Mouse (Mus musculus) embryonic facial prominence, embryonic 14.5 days (tissue): ENCODE results near the gene Gm49321. TPM values are rescaled to one million over a fixed set of nuclear protein-coding genes. Genes with fewer than 3 reads are reported as not detected.

Source experiments
- ATAC-seq: fragments of 200-750 bp; cut with Nextera tagmentation; 2 replicates; pipeline ENCODE4 v1.8.0; 2017; ENCODE audit warnings: low read depth, moderate number of reproducible peaks, moderate TSS enrichment
- DNase-seq: peaks from one replicate; pipeline ENCODE4 v3.0.0-alpha.2; 2015; ENCODE audit warnings: low spot score
- H3K27ac ChIP-seq: fragments of 300-500 bp; sonication (generic); replicated peaks from 2 replicates; pipeline ENCODE4 v1.5.1; 2014; ENCODE audit warnings: low read depth, mild to moderate bottlenecking, low read length, moderate library complexity
- H3K27me3 ChIP-seq: fragments of 300-500 bp; sonication (generic); replicated peaks from 2 replicates; pipeline ENCODE4 v1.6.1; 2014; ENCODE audit warnings: low read length; ENCODE audit not compliant: control insufficient read depth, insufficient read depth
- H3K36me3 ChIP-seq: fragments of 300-500 bp; sonication (generic); 2 replicates; pipeline ENCODE4 v1.6.1; 2014; ENCODE audit warnings: low read length, mixed read lengths; ENCODE audit not compliant: control insufficient read depth, insufficient read depth
- H3K4me1 ChIP-seq: fragments of 300-500 bp; sonication (generic); 2 replicates; pipeline ENCODE4 v1.6.1; 2014; ENCODE audit warnings: antibody characterized with exemption, low read length; ENCODE audit not compliant: control insufficient read depth, insufficient read depth
- H3K4me2 ChIP-seq: fragments of 300-500 bp; sonication (generic); 2 replicates; pipeline ENCODE4 v1.6.1; 2014; ENCODE audit warnings: low read depth, mild to moderate bottlenecking, low read length, moderate library complexity, mixed read lengths
- H3K4me3 ChIP-seq: fragments of 300-500 bp; sonication (generic); 2 replicates; pipeline ENCODE4 v1.5.1; 2014; ENCODE audit warnings: low read depth, mild to moderate bottlenecking, low read length
- H3K9ac ChIP-seq: fragments of 300-500 bp; sonication (generic); 2 replicates; pipeline ENCODE4 v1.6.1; 2014; ENCODE audit warnings: low read depth, mild to moderate bottlenecking, low read length, moderate library complexity, mixed read lengths
- H3K9me3 ChIP-seq: fragments of 300-500 bp; sonication (generic); 2 replicates; pipeline ENCODE4 v1.6.1; 2016; ENCODE audit warnings: low read length; ENCODE audit not compliant: control insufficient read depth
- WGBS: fragments of 180-500 bp; shearing (Covaris S2); extraction: QIAGEN DNeasy Blood & Tissue Kit; methylation state at CpG from one replicate; pipeline ENCODE4 v1.1.7; 2014; 5-methylcytosine and 5-hydroxymethylcytosine counted together
- polyA plus RNA-seq: library from polyadenylated mRNA; unstranded; fragments of >200 nt; fragmentation: Nextera tagmentation; extraction: Ambion mirVana; gene quantifications from 2 replicates; pipeline ENCODE4 v1.2.1, GENCODE M21; 2014

Gm49321 gene
- polyA plus RNA-seq, 1 experiment from 2014 or later = 9.2 TPM

- Histone ChIP-seq H3K27me3 (no peaks in the 10 kb centered on the region), H3K36me3 (no peaks in the 10 kb centered on the region), H3K4me2 (no peak overlapping the region), H3K9ac (no peak overlapping the region), H3K4me1 (no peaks in the 10 kb centered on the region), H3K27ac (no peak overlapping the region), H3K9me3 (no peaks in the 10 kb centered on the region), H3K4me3 (no peak overlapping the region)
- no peak for ATAC-seq
- 25% methylated on average over 8 of the region's 8 CpGs for WGBS
- peak; percentile 45 for DNase-seq
Observed at GRCm38 (mm10) chr12:74009448-74009911, 72.0 kb downstream of the Gm49321 start.

DNA sequence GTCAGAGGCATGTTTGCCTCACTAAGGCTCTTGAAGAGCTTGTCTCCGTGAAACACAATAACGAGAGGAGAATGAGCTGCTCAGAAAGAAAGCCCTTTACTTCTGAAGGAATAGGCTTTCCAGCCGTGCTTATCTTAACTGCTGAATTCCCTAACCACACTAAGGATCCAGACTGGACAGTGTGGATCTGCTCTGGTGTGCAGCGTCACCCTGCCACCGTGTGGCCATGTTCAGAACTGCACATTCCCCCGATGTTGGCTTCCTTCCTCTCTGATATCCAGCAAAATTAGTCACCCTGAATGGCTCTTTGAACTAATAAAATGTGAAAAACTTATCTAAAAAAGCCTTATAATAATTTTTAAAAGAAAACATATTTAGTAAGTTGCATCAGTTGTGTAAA is 76.3 kb downstream of the Gm49321 start:
- no peak overlapping the region for H3K27ac ChIP-seq
- H3K4me1 ChIP-seq = no peaks in the 10 kb centered on the region
- H3K27me3 ChIP-seq = no peaks in the 10 kb centered on the region
- H3K4me2 ChIP-seq = peak overlapping the region; percentile 35
- no peak overlapping the region for H3K4me3 ChIP-seq
- DNase-seq = peak; percentile 82
- WGBS = 3% methylated on average over 6 of the region's 6 CpGs
- peak; percentile 85 for ATAC-seq
- H3K9ac ChIP-seq = no peak overlapping the region
- H3K36me3 ChIP-seq = no peaks in the 10 kb centered on the region
- no peaks in the 10 kb centered on the region for H3K9me3 ChIP-seq

- no peak overlapping the region for H3K4me2 ChIP-seq
- no peaks in the 10 kb centered on the region for H3K36me3 ChIP-seq
- no peaks in the 10 kb centered on the region for H3K9me3 ChIP-seq
- DNase-seq (peak; percentile 7), ATAC-seq (no peak)
- WGBS = 58% methylated on average over 7 of the region's 7 CpGs
- H3K9ac ChIP-seq = no peak overlapping the region
- H3K4me1 ChIP-seq = no peaks in the 10 kb centered on the region
- H3K27me3 ChIP-seq = no peaks in the 10 kb centered on the region
- no peak overlapping the region for H3K27ac ChIP-seq
- no peak overlapping the region for H3K4me3 ChIP-seq
Observed at GRCm38 (mm10) chr12:74014739-74015270, 77.4 kb downstream of the Gm49321 start.

DNA sequence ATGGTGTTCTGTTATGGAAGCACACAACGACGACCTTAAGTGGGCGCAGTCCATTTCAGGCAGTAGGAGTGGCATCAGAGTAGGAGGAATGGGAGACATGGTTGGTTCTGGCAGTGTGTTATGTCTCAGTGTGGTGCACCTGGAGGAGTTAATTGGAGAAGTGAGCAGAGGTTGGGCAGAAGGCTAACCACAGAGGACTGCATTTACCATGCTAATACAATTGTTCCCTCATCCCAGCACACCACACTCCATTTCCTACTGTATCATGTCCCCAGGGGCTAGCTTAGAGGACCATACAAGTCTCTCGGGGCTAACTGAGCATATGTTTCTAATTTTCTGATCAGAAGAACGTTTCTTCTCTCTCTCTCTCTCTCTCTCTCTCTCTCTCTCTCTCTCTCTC is 78.0 kb downstream of the Gm49321 start:
- Histone ChIP-seq H3K9me3 (no peaks in the 10 kb centered on the region), H3K9ac (no peak overlapping the region), H3K4me3 (no peak overlapping the region), H3K27me3 (no peaks in the 10 kb centered on the region), H3K36me3 (no peaks in the 10 kb centered on the region), H3K27ac (no peak overlapping the region), H3K4me1 (no peaks in the 10 kb centered on the region), H3K4me2 (no peak overlapping the region)
- ATAC-seq (peak; percentile 80; the same call in 1 of the 2 replicates), DNase-seq (peak; percentile 23)
- 63% methylated on average over 5 of the region's 5 CpGs for WGBS

Other genes with a start within 250 kb of the Gm49321 start
- 91.8 and 103 TPM in 2 replicates for gene Hif1a, start 36.3 kb upstream of the Gm49321 start, polyA plus RNA-seq
- gene Snapc1, start 26.8 kb downstream of the Gm49321 start, polyA plus RNA-seq = 14.7 and 17.8 TPM in 2 replicates
- 5.4 and 5.5 TPM in 2 replicates for gene Syt16, start 60.0 kb downstream of the Gm49321 start, polyA plus RNA-seq